Mouse (Mus musculus) myocyte (in vitro differentiated cells): ENCODE results near the gene Ttc29. TPM values are rescaled to one million over a fixed set of nuclear protein-coding genes. Genes with fewer than 3 reads are reported as not detected.

ENCODE experiments used
- H3K27me3 ChIP-seq: one replicate; pipeline ENCODE4 v1.6.1; 2011; ENCODE audit not compliant: control insufficient read depth, insufficient read depth, insufficient read length
- H3K36me3 ChIP-seq: one replicate; pipeline ENCODE4 v1.6.1; 2011; ENCODE audit not compliant: control insufficient read depth, insufficient read depth
- H3K4me2 ChIP-seq: one replicate; pipeline ENCODE4 v1.6.1; 2011; ENCODE audit warnings: low read depth, control low read depth
- H3K4me3 ChIP-seq: one replicate; pipeline ENCODE4 v1.5.1; 2011; ENCODE audit warnings: mild to moderate bottlenecking, control low read depth, moderate library complexity
- H3K79me2 ChIP-seq: one replicate; pipeline ENCODE4 v1.6.1; 2011; ENCODE audit not compliant: control insufficient read depth, insufficient read depth
- H3ac ChIP-seq: one replicate; pipeline ENCODE4 v1.6.1; 2011; ENCODE audit not compliant: control insufficient read depth, insufficient read length
- CEBPB ChIP-seq: IDR thresholded peaks from 2 replicates; pipeline ENCODE4 v1.6.1; 2011; ENCODE audit warnings: mild to moderate bottlenecking, moderate library complexity; ENCODE audit not compliant: poor library complexity, insufficient read depth, severe bottlenecking
- E2F4 ChIP-seq: IDR thresholded peaks from one replicate; pipeline ENCODE4 v1.6.1; 2011; ENCODE audit warnings: mild to moderate bottlenecking, control low read depth, moderate library complexity; ENCODE audit not compliant: insufficient read depth
- MAX ChIP-seq: IDR thresholded peaks from one replicate; pipeline ENCODE4 v1.6.1; 2011; ENCODE audit warnings: low read depth, mild to moderate bottlenecking, control low read depth
- MYOD1 ChIP-seq, 3 experiments: IDR thresholded peaks; one replicate each; pipeline ENCODE4 v1.6.1; 2011; ENCODE audit warnings: control low read depth in 2 of 3, low read depth in 2 of 3, mild to moderate bottlenecking in 2 of 3, moderate library complexity in 1 of 3; ENCODE audit not compliant: insufficient read length in 2 of 3, control insufficient read depth in 1 of 3
- MYOG ChIP-seq, 3 experiments: IDR thresholded peaks; one replicate each; pipeline ENCODE4 v1.6.1; 2011; ENCODE audit warnings: control low read depth in 2 of 3, low read depth in 2 of 3, mild to moderate bottlenecking in 2 of 3; ENCODE audit not compliant: insufficient read length in 2 of 3, control insufficient read depth in 1 of 3, insufficient read depth in 1 of 3
- POLR2A ChIP-seq: IDR thresholded peaks from one replicate; pipeline ENCODE4 v1.6.1; 2011; ENCODE audit warnings: low read depth, mild to moderate bottlenecking, control low read depth, moderate library complexity; ENCODE audit not compliant: insufficient read length
- POLR2AphosphoS2 ChIP-seq: IDR thresholded peaks from one replicate; pipeline ENCODE4 v1.6.1; 2011; ENCODE audit warnings: low read depth, control low read depth; ENCODE audit not compliant: insufficient read length
- REST ChIP-seq: IDR thresholded peaks from one replicate; pipeline ENCODE4 v1.6.1; 2011; ENCODE audit warnings: mild to moderate bottlenecking, control low read depth, moderate library complexity; ENCODE audit not compliant: insufficient read depth, insufficient read length
- SRF ChIP-seq: IDR thresholded peaks from one replicate; pipeline ENCODE4 v1.6.1; 2011; ENCODE audit warnings: low read depth; ENCODE audit not compliant: control insufficient read depth, insufficient read length
- TCF12 ChIP-seq: IDR thresholded peaks from one replicate; pipeline ENCODE4 v1.6.1; 2011; ENCODE audit warnings: mild to moderate bottlenecking, control low read depth; ENCODE audit not compliant: poor library complexity, insufficient read depth, severe bottlenecking
- TCF3 ChIP-seq: IDR thresholded peaks from one replicate; pipeline ENCODE4 v1.6.1; 2011; ENCODE audit warnings: low read depth, control low read depth; ENCODE audit not compliant: insufficient read length
- USF1 ChIP-seq: IDR thresholded peaks from one replicate; pipeline ENCODE4 v1.6.1; 2011; ENCODE audit warnings: low read depth, mild to moderate bottlenecking, control low read depth, moderate library complexity
- polyA plus RNA-seq: library from polyadenylated mRNA; unstranded; fragments of >200 nt; fragmentation: generic; extraction: Trizol; gene quantifications from one replicate; pipeline ENCODE4 v1.2.1, GENCODE M21; 2012; ENCODE audit warnings: missing spikeins

Ttc29 gene
- polyA plus RNA-seq, 1 experiment: not detected

DNA sequence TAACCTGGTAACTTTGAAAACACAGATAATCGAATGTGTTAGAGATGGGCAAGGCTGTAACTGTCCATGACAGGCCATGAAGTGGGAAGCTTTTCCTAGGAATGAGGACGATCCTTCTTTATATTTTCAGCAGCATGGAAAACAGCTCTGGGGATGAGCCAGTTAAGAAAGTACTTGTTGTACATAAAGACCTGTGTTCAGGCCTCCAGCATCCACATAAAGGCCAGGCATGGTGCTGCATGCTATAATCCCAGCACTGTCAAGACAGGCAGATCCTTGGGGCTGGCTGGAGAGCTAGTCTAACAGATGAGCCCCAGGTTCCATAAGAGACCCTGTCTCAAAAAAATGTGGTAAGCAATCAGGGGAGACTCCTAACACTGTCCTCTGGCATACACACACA, 104.6 kb downstream of the Ttc29 start:
- Histone ChIP-seq H3K79me2 (no peaks in the 10 kb centered on the region), H3K4me3 (no peak overlapping the region), H3K36me3 (no peaks in the 10 kb centered on the region), H3K27me3 (no peaks in the 10 kb centered on the region), H3ac (no peak overlapping the region), H3K4me2 (no peak overlapping the region)
- TF ChIP-seq MYOG (IDR thresholded peaks at IDR 0.05; ENCODE audit: control insufficient read depth in 1 of 3, insufficient read depth in 1 of 3, insufficient read length in 2 of 3, low read depth in 2 of 3) (no peak), POLR2A (no peak), USF1 (no peak), REST (no peak), SRF (no peak), TCF3 (no peak), CEBPB (no peak), POLR2AphosphoS2 (no peak), MYOD1 (IDR thresholded peaks at IDR 0.05; ENCODE audit: control insufficient read depth in 1 of 3, insufficient read length in 2 of 3, low read depth in 2 of 3) (no peak), E2F4 (no peak), TCF12 (no peak), MAX (no peak)

DNA sequence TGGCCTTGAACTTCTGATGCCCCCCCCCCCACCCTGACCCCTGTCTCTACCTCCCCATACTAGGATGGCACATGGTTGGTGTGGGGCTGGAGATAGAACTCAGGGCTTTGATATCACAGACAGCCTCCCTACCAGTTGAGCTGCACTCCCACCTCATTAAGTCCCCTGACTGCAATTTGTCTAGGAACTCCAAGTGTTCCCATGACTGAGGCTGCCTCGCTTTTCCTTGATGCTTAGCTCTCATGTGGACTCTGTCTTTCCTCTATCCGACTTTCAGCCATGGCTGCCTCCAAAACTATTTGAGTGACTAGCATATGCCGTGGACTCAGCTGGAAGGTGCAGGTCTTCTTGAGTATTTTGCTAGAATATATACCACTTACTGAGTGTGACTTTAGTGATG, 110.3 kb downstream of the Ttc29 start:
- Histone ChIP-seq H3K79me2 (no peaks in the 10 kb centered on the region), H3ac (no peak overlapping the region), H3K4me3 (no peak overlapping the region), H3K4me2 (no peak overlapping the region), H3K27me3 (no peaks in the 10 kb centered on the region), H3K36me3 (no peaks in the 10 kb centered on the region)
- TF ChIP-seq MAX: no peak

DNA sequence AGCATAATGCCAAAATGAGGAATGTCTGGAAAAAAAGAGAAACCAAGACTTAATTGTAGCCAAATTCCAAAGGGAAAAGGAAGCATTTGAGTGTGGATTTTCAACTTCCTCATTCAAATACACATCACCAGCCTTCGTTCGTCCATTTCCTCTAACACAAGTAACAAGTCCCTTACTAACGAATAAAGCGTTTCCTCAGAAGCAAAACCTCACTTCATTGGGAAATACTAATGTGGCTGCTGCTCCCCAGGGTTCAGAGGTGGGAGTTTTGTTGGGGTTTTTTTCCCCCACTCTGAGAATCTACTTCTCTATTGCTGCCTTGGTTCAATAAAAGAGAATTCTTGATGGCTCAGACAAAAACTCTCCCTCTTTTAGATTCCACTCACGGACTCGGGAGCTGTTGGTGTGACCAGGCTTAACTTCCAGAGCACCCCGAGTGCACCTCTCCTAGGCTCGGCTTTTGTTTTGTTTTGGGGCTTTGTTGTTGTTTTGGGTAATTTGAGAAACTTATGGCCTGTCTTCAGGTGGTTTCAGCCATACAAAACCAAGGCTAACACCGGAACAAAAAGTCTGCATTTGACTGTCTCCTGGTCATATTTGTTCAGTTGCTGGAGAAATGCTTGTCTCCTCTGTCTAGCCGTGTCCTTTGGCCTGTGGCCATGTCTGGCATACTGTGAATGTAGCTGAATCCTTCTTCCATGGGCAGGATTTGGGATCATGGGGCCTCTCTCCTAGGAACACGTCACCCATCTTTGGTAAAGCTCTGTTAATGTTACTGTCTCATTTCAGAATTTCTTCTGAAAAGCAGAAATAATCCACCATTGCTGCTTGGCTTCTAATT, 127.8 kb downstream of the Ttc29 start:
- peak overlapping the region; percentile 45 for H3K4me2 ChIP-seq
- H3K4me3 ChIP-seq: no peak overlapping the region
- no peaks in the 10 kb centered on the region for H3K27me3 ChIP-seq
- no peak overlapping the region for H3ac ChIP-seq
- H3K79me2 ChIP-seq: no peaks in the 10 kb centered on the region
- no peaks in the 10 kb centered on the region for H3K36me3 ChIP-seq
- TF ChIP-seq TCF12 (no peak), REST (no peak), USF1 (no peak), SRF (no peak), TCF3 (no peak), POLR2AphosphoS2 (no peak), MAX (no peak), E2F4 (no peak)

DNA sequence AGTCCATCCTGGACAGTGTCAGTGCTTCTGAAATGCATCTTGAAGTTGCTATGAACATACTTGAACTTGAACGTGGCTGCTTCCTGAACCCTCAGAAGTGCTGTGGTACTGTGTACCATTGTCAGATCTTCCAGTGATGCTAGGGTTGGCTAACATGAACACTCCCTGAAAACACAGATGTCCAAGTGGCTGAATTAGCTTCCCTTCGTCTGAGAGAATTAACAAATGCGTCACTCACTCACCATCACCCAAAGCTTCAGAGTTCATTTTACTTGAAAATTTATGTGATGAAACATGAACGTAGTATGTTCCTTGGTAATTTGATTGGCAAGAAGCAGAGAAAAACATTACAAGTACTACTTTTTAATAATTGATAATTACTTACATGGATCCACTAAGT, 129.1 kb downstream of the Ttc29 start:
- TF ChIP-seq E2F4 (no peak), POLR2AphosphoS2 (no peak), USF1 (no peak), POLR2A (no peak), TCF12 (no peak), MYOD1 (IDR thresholded peaks at IDR 0.05; ENCODE audit: control insufficient read depth in 1 of 3, insufficient read length in 2 of 3, low read depth in 2 of 3) (no peak), CEBPB (no peak), REST (no peak), TCF3 (no peak), MYOG (IDR thresholded peaks at IDR 0.05; ENCODE audit: control insufficient read depth in 1 of 3, insufficient read depth in 1 of 3, insufficient read length in 2 of 3, low read depth in 2 of 3) (no peak), SRF (no peak), MAX (no peak)
- Histone ChIP-seq H3K4me2 (no peak overlapping the region), H3K36me3 (no peaks in the 10 kb centered on the region), H3ac (no peak overlapping the region), H3K79me2 (no peaks in the 10 kb centered on the region), H3K27me3 (no peaks in the 10 kb centered on the region), H3K4me3 (no peak overlapping the region)

DNA sequence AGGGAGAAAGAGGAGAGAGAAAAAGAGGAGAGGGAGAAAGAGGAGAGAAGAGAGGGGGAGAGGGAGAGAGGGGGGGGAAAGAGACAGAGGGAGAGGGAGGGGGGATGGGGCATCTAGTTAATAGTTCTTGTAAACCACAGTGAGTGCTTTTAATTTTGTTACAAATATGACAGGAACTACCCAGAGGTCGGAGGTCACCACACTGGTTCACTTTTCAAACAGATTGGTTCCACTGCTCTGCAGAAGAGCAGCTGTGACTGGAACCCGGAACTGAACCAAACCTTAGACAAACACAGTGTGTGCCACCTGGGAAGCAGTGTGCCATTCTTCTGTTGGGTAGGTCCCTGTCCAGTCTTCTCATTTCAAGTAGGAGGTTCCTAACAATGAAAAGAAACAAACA, 130.9 kb downstream of the Ttc29 start:
- TF ChIP-seq TCF12: no peak
- H3K4me3 ChIP-seq: no peak overlapping the region
- H3ac ChIP-seq: no peak overlapping the region

More for the DNA sequence above, 130.9 kb downstream of the Ttc29 start:
- Histone ChIP-seq H3K36me3 (no peaks in the 10 kb centered on the region), H3K4me2 (no peak overlapping the region), H3K27me3 (no peaks in the 10 kb centered on the region), H3K79me2 (no peaks in the 10 kb centered on the region)
